Comparison of ENCODE assay signal across 14 mouse cellular contexts in the genomic region with DNA sequence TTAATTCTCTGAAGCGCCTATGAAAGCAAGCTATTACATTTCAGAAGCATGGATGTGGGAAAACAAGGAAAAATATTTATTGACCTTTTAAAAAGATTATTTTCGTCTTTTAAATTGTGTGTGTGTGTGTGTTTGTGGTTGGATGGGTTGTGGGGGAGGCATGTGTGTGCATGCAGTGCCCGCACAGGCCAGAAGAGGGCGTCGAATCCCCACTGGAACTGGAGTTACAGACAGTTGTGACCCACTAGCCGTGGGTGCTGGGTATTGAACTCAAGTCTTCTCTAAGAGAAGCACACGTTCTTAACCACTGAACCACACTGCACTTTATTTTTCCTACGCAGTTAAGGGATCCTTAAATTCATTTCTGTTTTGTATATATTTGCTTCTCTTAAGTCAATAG. TPM values are rescaled to one million over a fixed set of nuclear protein-coding genes. Genes with fewer than 3 reads are reported as not detected.
A peak's percentile ranks its signal among the peaks of the same experiment; 100 is the strongest.
DNase-seq lines count a peak whose midpoint lies in the region; ATAC-seq and TF ChIP-seq lines count a peak whose summit lies in the region.
"Had no signal": no experiment of that assay in that cellular context is flagged by ENCODE, and none has a peak within 500 bp of the region (broad histone marks: within the 10 kb centered on the region; RNA-seq: fewer than 3 reads in every experiment).

No protein-coding gene starts in this region.

- WGBS in hindbrain, postnatal 0 days: 63% methylated on average over 8 of the region's 8 CpGs
- 59% methylated on average over 8 of the region's 8 CpGs for WGBS in hindbrain, embryonic 16.5 days

- no peak overlapping the region for H3K4me3 ChIP-seq in hindbrain, postnatal 0 days (ENCODE audit: low read length)
- no peak overlapping the region for H3K4me3 ChIP-seq in hindbrain, embryonic 16.5 days (ENCODE audit: low read length)
- H3K4me3 ChIP-seq: hindbrain, embryonic 15.5 days had no signal

- H3K9ac ChIP-seq in hindbrain, postnatal 0 days (replicated peaks; ENCODE audit: low read length): no peak overlapping the region
- H3K9ac ChIP-seq in hindbrain, embryonic 16.5 days (ENCODE audit: low read depth, low read length): no peak overlapping the region
- H3K9ac ChIP-seq: hindbrain, embryonic 15.5 days had no signal

- no peaks in the 10 kb centered on the region for H3K27me3 ChIP-seq in hindbrain, postnatal 0 days (ENCODE audit: insufficient read depth, low read length)
- H3K27me3 ChIP-seq in hindbrain, embryonic 16.5 days (replicated peaks; ENCODE audit: control insufficient read depth, insufficient read depth, low read length): no peaks in the 10 kb centered on the region
- H3K27me3 ChIP-seq: hindbrain, embryonic 15.5 days had no signal

- no peak for ATAC-seq in hindbrain, postnatal 0 days
- ATAC-seq in hindbrain, embryonic 16.5 days: no peak
- ATAC-seq in common myeloid progenitor, adult 5-6 weeks (replicated peaks; ENCODE audit: low read depth, poor library complexity, severe bottlenecking): peak; percentile 45
- ATAC-seq in erythroid progenitor cell, adult 5-6 weeks (replicated peaks; ENCODE audit: low FRiP score, poor library complexity, severe bottlenecking): no peak

- no peak for DNase-seq in hindbrain, postnatal 0 days (ENCODE audit: low spot score)
- DNase-seq in thymus, postnatal 4 days: peak; percentile 51
- DNase-seq in thymus, postnatal 0 days (ENCODE audit: low spot score): no peak
- no peak for DNase-seq in frontal cortex, postnatal 10 days (ENCODE audit: low spot score in 2 of 2)
- no peak for DNase-seq in heart, postnatal 36 days
- DNase-seq: cerebellum, adult 11 months; heart, adult 11 months; right cerebral cortex, adult 18-20 months had no signal

- no peak overlapping the region for H3K4me2 ChIP-seq in hindbrain, postnatal 0 days (ENCODE audit: low read depth, low read length)
- H3K4me2 ChIP-seq in hindbrain, embryonic 16.5 days (ENCODE audit: low read length): no peak overlapping the region
- H3K4me2 ChIP-seq: hindbrain, embryonic 15.5 days had no signal

- H3K36me3 ChIP-seq in hindbrain, postnatal 0 days (ENCODE audit: insufficient read depth, low read length): no peaks in the 10 kb centered on the region
- no peaks in the 10 kb centered on the region for H3K36me3 ChIP-seq in hindbrain, embryonic 16.5 days (ENCODE audit: control insufficient read depth, insufficient read depth, low read length)
- H3K36me3 ChIP-seq: hindbrain, embryonic 15.5 days had no signal

- H3K4me1 ChIP-seq in hindbrain, postnatal 0 days (ENCODE audit: insufficient read depth, low read length): no peaks in the 10 kb centered on the region
- no peaks in the 10 kb centered on the region; the same call in 1 of the 2 replicates for H3K4me1 ChIP-seq in hindbrain, embryonic 16.5 days (ENCODE audit: control insufficient read depth, insufficient read depth, low read depth, low read length)

- no peaks in the 10 kb centered on the region for H3K9me3 ChIP-seq in hindbrain, postnatal 0 days (ENCODE audit: low read length)
- H3K9me3 ChIP-seq in hindbrain, embryonic 16.5 days (ENCODE audit: control insufficient read depth, low read length): no peaks in the 10 kb centered on the region
- H3K9me3 ChIP-seq: hindbrain, embryonic 15.5 days had no signal

- intact Hi-C loops in heart, postnatal 36 days (cut with DNase I): no loop called here

- H3K27ac ChIP-seq in hindbrain, postnatal 0 days: no peak overlapping the region
- no peak overlapping the region for H3K27ac ChIP-seq in hindbrain, embryonic 16.5 days (ENCODE audit: low read depth, low read length)
- H3K27ac ChIP-seq: hindbrain, embryonic 15.5 days had no signal

- peak; percentile 61 for TF ChIP-seq CTCF in hindbrain, postnatal 0 days (IDR thresholded peaks at IDR 0.05; ENCODE audit: low read depth)

RNA-seq across cellular contexts. Expression of gene Tex35, which starts 26.5 kb away (rescaled TPM):
- not detected in 2 replicates for total RNA-seq in hindbrain, postnatal 0 days (2014; rRNA removed)
- polyA plus RNA-seq in hindbrain, postnatal 0 days (2015; fragmentation: Nextera tagmentation; extraction: Ambion mirVana): not detected in 2 replicates
- polyA plus RNA-seq in hindbrain, embryonic 16.5 days (2015; fragmentation: Nextera tagmentation; extraction: Ambion mirVana): not detected in 2 replicates
- 0.53 TPM in 1 of 2 replicates, not detected in the other for polyA plus RNA-seq in thymus, postnatal 0 days (2015; fragmentation: Nextera tagmentation; extraction: Ambion mirVana)
- total RNA-seq in common myeloid progenitor, adult 5-6 weeks (2017): not detected in 2 replicates
- not detected for total RNA-seq in heart, postnatal 36 days (2021)
- total RNA-seq in erythroid progenitor cell, adult 5-6 weeks (2015; ENCODE audit: low replicate concordance): not detected in 2 replicates
- not detected in 2 replicates for total RNA-seq in erythroid progenitor cell, adult 5-6 weeks (2017; ENCODE audit: low replicate concordance)
- total RNA-seq: layer of hippocampus, postnatal 25 days had no signal
- polyA plus RNA-seq: hindbrain, embryonic 15.5 days; lung, embryonic 16.5 days had no signal
